28 mouse cellular contexts compared by ENCODE assay signal in genomic region chr13:46640608-46641468, GRCm38 (mm10). TPM values are rescaled to one million over a fixed set of nuclear protein-coding genes. Genes with fewer than 3 reads are reported as not detected.
A peak's percentile ranks its signal among the peaks of the same experiment; 100 is the strongest.
DNase-seq lines count a peak whose midpoint lies in the region; ATAC-seq and TF ChIP-seq lines count a peak whose summit lies in the region.
"Had no signal": no experiment of that assay in that cellular context is flagged by ENCODE, and none has a peak within 500 bp of the region (broad histone marks: within the 10 kb centered on the region; RNA-seq: fewer than 3 reads in every experiment).

No protein-coding gene starts in this region.

- H3K36me3 ChIP-seq in kidney, adult 2 months (ENCODE audit: control insufficient read depth, insufficient read depth, low read length) = no peaks in the 10 kb centered on the region
- H3K36me3 ChIP-seq in hindbrain, postnatal 0 days (ENCODE audit: insufficient read depth, low read length) = no peaks in the 10 kb centered on the region; the same call in 1 of the 2 replicates
- 0 out of 2 replicates have a peak, but pooled peaks cover 5% of the 10 kb centered on the region for H3K36me3 ChIP-seq in kidney, embryonic 16.5 days (ENCODE audit: insufficient read depth, low read length)
- H3K36me3 ChIP-seq: embryonic facial prominence, embryonic 13.5 days; hindbrain, embryonic 12.5 days had no signal

- no peak for TF ChIP-seq CTCF in kidney, adult 2 months (conservative IDR thresholded peaks at IDR 0.05; ENCODE audit: insufficient read depth, insufficient read length, low read depth, low read length)
- TF ChIP-seq CTCF in hindbrain, postnatal 0 days (IDR thresholded peaks at IDR 0.05; ENCODE audit: low read depth) = no peak

- ATAC-seq in hindbrain, postnatal 0 days = no peak
- no peak for ATAC-seq in kidney, embryonic 16.5 days (ENCODE audit: low FRiP score, low TSS enrichment)
- ATAC-seq: intestine, embryonic 16.5 days had no signal

- H3K4me2 ChIP-seq in hindbrain, postnatal 0 days (ENCODE audit: low read depth, low read length) = no peak overlapping the region
- H3K4me2 ChIP-seq in kidney, embryonic 16.5 days (replicated peaks; ENCODE audit: low read depth, low read length) = no peak overlapping the region
- H3K4me2 ChIP-seq: embryonic facial prominence, embryonic 13.5 days; heart, embryonic 11.5 days; hindbrain, embryonic 12.5 days; lung, embryonic 14.5 days had no signal

- H3K27ac ChIP-seq in kidney, adult 2 months (ENCODE audit: insufficient read depth, low read depth, low read length) = no peak overlapping the region
- H3K27ac ChIP-seq in hindbrain, postnatal 0 days = no peak overlapping the region
- H3K27ac ChIP-seq in kidney, embryonic 16.5 days (ENCODE audit: low read length) = no peak overlapping the region
- H3K27ac ChIP-seq: embryonic facial prominence, embryonic 13.5 days; hindbrain, embryonic 12.5 days; kidney, postnatal 0 days; liver, embryonic 14.5 days had no signal

- H3K4me1 ChIP-seq in kidney, adult 2 months (ENCODE audit: control insufficient read depth, insufficient read depth, low read length) = no peaks in the 10 kb centered on the region
- H3K4me1 ChIP-seq in hindbrain, postnatal 0 days (ENCODE audit: insufficient read depth, low read length) = no peaks in the 10 kb centered on the region
- no peaks in the 10 kb centered on the region for H3K4me1 ChIP-seq in kidney, embryonic 16.5 days (ENCODE audit: insufficient read depth, low read length)
- H3K4me1 ChIP-seq: embryonic facial prominence, embryonic 13.5 days; hindbrain, embryonic 12.5 days had no signal

- H3K9me3 ChIP-seq in hindbrain, postnatal 0 days (ENCODE audit: low read length) = no peaks in the 10 kb centered on the region
- peaks cover 8% of the 10 kb centered on the region for H3K9me3 ChIP-seq in kidney, embryonic 16.5 days (ENCODE audit: low read length)

- DNase-seq in kidney, adult 2 months = peak; percentile 5
- no peak for DNase-seq in kidney, adult 11 months
- peak; percentile 28 for DNase-seq in ES-CJ7 (ENCODE audit: low read depth, low spot score)
- peak; percentile 58 for DNase-seq in brain, adult 2 months (ENCODE audit: low read depth, low spot score)
- peak; percentile 47 for DNase-seq in layer of hippocampus, adult 9-10 months (ENCODE audit: low spot score)
- DNase-seq in hindbrain, postnatal 0 days (ENCODE audit: low spot score) = no peak
- DNase-seq: adrenal gland, adult 8-10 months; B cell, adult 2 months; cerebellum, adult 18-20 months; cerebellum, postnatal 10 days; gastrocnemius, postnatal 25 days; heart, adult 18-20 months; heart, postnatal 36 days; kidney, postnatal 4 days; liver; lung, embryonic 14.5 days; lung, postnatal 14 days; midbrain, embryonic 14.5 days; retina, postnatal 1 day; right cerebral cortex, postnatal 14 days; thymus, postnatal 14 days had no signal

- no peaks in the 10 kb centered on the region for H3K27me3 ChIP-seq in kidney, adult 2 months (replicated peaks; ENCODE audit: control insufficient read depth, insufficient read depth, low read length)
- no peaks in the 10 kb centered on the region for H3K27me3 ChIP-seq in hindbrain, postnatal 0 days (ENCODE audit: insufficient read depth, low read length)
- no peaks in the 10 kb centered on the region for H3K27me3 ChIP-seq in kidney, embryonic 16.5 days (ENCODE audit: insufficient read depth, low read length)
- H3K27me3 ChIP-seq: embryonic facial prominence, embryonic 13.5 days; hindbrain, embryonic 12.5 days had no signal

- WGBS in kidney, adult 2 months = 77% methylated on average over 10 of the region's 10 CpGs
- WGBS in hindbrain, postnatal 0 days = 73% methylated on average over 10 of the region's 10 CpGs
- 88% methylated on average over 10 of the region's 10 CpGs for WGBS in kidney, embryonic 16.5 days

- H3K4me3 ChIP-seq in kidney, adult 2 months (ENCODE audit: insufficient read depth, low read depth, low read length) = no peak overlapping the region
- H3K4me3 ChIP-seq in hindbrain, postnatal 0 days (ENCODE audit: low read length) = no peak overlapping the region
- H3K4me3 ChIP-seq in kidney, embryonic 16.5 days (ENCODE audit: low read length) = no peak overlapping the region
- H3K4me3 ChIP-seq: embryonic facial prominence, embryonic 13.5 days; hindbrain, embryonic 12.5 days had no signal

- no peak overlapping the region for H3K9ac ChIP-seq in hindbrain, postnatal 0 days (replicated peaks; ENCODE audit: low read length)
- no peak overlapping the region for H3K9ac ChIP-seq in kidney, embryonic 16.5 days (replicated peaks; ENCODE audit: low read length)
- H3K9ac ChIP-seq: embryonic facial prominence, embryonic 13.5 days; hindbrain, embryonic 12.5 days; liver, embryonic 14.5 days; lung, embryonic 14.5 days had no signal

- no peak for TF ChIP-seq POLR2A in kidney, adult 2 months (IDR thresholded peaks at IDR 0.05; ENCODE audit: low read depth, low read length)

RNA-seq across cellular contexts. Expression of gene Fam8a1, which starts 28.5 kb away (rescaled TPM):
- polyA plus RNA-seq in kidney, adult 2 months (2012; rRNA removed) = 20.4 and 21.5 TPM in 2 replicates
- total RNA-seq in hindbrain, postnatal 0 days (2014; rRNA removed) = 32.7 and 33.2 TPM in 2 replicates
- polyA plus RNA-seq in hindbrain, postnatal 0 days (2015; fragmentation: Nextera tagmentation; extraction: Ambion mirVana) = 12.0 and 14.5 TPM in 2 replicates
- polyA plus RNA-seq in kidney, embryonic 16.5 days (2015; fragmentation: Nextera tagmentation; extraction: Ambion mirVana) = 7.1 and 8.1 TPM in 2 replicates

Comparison
In these comparisons a context has a peak if more than half of its experiments do, and no peak if none do; other contexts are left out.
1. DNase-seq: peak in kidney, adult 2 months (single experiment), ES-CJ7 (single experiment), brain, adult 2 months (single experiment) and layer of hippocampus, adult 9-10 months (single experiment); none in kidney, adult 11 months (single experiment) and hindbrain, postnatal 0 days (single experiment).